Mouse (Mus musculus) cerebellum, adult 2 months (tissue): ENCODE results near the gene Pmp22. TPM values are rescaled to one million over a fixed set of nuclear protein-coding genes. Genes with fewer than 3 reads are reported as not detected.

Experiments used
- DNase-seq, 2 experiments: peaks; one replicate each; pipeline ENCODE4 v3.0.0; 2021
- H3K27ac ChIP-seq: fragments of 200-500 bp; 2 replicates; pipeline ENCODE4 v1.5.1; 2012; ENCODE audit warnings: low read length, control low read depth, inconsistent platforms; ENCODE audit not compliant: insufficient read depth
- H3K27me3 ChIP-seq: fragments of 200-500 bp; 2 replicates; pipeline ENCODE4 v1.6.1; 2012; ENCODE audit warnings: inconsistent platforms, mild to moderate bottlenecking, low read length, moderate library complexity; ENCODE audit not compliant: control insufficient read depth, insufficient read depth
- H3K4me1 ChIP-seq: fragments of 200-500 bp; 2 replicates; pipeline ENCODE4 v1.6.1; 2011; ENCODE audit warnings: low read length; ENCODE audit not compliant: control insufficient read depth, insufficient read depth
- H3K4me3 ChIP-seq: fragments of 200-500 bp; replicated peaks from 2 replicates; pipeline ENCODE3; 2011; ENCODE audit warnings: mild to moderate bottlenecking, low read depth, low read length, control low read depth; ENCODE audit not compliant: insufficient read depth
- CTCF ChIP-seq: fragments of 200-500 bp; IDR thresholded peaks from 2 replicates; pipeline ENCODE4 v1.5.1; 2011; ENCODE audit warnings: low read depth, mild to moderate bottlenecking, control low read depth, low read length, moderate library complexity, borderline replicate concordance; ENCODE audit not compliant: insufficient read depth
- POLR2A ChIP-seq: fragments of 200-500 bp; IDR thresholded peaks from 2 replicates; pipeline ENCODE4 v1.6.1; 2011; ENCODE audit warnings: low read length, control low read depth, borderline replicate concordance; ENCODE audit not compliant: insufficient read depth
- WGBS: fragments of 180-500 bp; shearing (Covaris S2); methylation state at CpG from one replicate; pipeline ENCODE4 v1.1.7; 2018; 5-methylcytosine and 5-hydroxymethylcytosine counted together
- polyA plus RNA-seq: library from polyadenylated mRNA; depleted of rRNA; stranded (reverse); fragments of >200 nt; gene quantifications from 2 replicates; pipeline ENCODE4 v1.2.3, GENCODE M21; 2012

Pmp22 gene
- polyA plus RNA-seq, 1 experiment: 60.8 TPM

DNA sequence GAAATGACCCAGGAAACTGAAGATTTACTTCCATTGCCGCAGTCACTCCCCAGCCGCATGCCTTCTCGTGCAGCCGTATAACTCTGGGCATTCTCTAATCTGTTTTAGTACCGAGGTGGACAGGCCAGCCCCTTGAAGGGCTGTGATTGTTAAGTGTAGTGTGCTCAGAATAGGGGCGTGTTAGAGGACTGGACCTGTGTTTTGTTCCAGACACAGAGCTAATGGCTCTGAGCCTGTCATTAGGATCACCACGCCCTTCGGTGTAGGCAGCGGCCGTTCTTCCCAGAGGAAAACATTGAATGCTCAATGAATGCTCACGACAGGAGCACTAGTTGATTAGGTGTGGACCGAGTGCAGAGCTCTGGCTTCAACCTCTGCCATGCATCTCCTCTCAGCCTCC, 1.1 kb downstream of the Pmp22 start:
- DNase-seq: peak in 1 of 2 experiments; percentile 16
- Histone ChIP-seq H3K4me1 (peaks cover 19% of the 10 kb centered on the region), H3K4me3 (no peak overlapping the region), H3K27ac (no peak overlapping the region), H3K27me3 (no peaks in the 10 kb centered on the region; the same call in 1 of the 2 replicates)
- WGBS: 41% methylated on average over 12 of the region's 12 CpGs
- no peak for TF ChIP-seq POLR2A
- TF ChIP-seq CTCF: no peak

GRCm38 (mm10) chr11:63130497-63130896, 1.7 kb downstream of the Pmp22 start:
- TF ChIP-seq POLR2A (no peak), CTCF (no peak)
- Histone ChIP-seq H3K27ac (no peak overlapping the region), H3K27me3 (no peaks in the 10 kb centered on the region; the same call in 1 of the 2 replicates), H3K4me1 (peaks cover 19% of the 10 kb centered on the region), H3K4me3 (no peak overlapping the region)
- 2% methylated on average over 8 of the region's 8 CpGs for WGBS
- peak; percentile 82 to 88 for DNase-seq

GRCm38 (mm10) chr11:63131001-63131692, 2.4 kb downstream of the Pmp22 start:
- Histone ChIP-seq H3K4me1 (peaks cover 19% of the 10 kb centered on the region), H3K27ac (no peak overlapping the region), H3K27me3 (no peaks in the 10 kb centered on the region; the same call in 1 of the 2 replicates), H3K4me3 (peak overlapping the region; percentile 40)
- peak; percentile 18 to 23 for DNase-seq
- WGBS: 3% methylated on average over 33 of the region's 33 CpGs
- TF ChIP-seq CTCF (no peak), POLR2A (no peak)

DNA sequence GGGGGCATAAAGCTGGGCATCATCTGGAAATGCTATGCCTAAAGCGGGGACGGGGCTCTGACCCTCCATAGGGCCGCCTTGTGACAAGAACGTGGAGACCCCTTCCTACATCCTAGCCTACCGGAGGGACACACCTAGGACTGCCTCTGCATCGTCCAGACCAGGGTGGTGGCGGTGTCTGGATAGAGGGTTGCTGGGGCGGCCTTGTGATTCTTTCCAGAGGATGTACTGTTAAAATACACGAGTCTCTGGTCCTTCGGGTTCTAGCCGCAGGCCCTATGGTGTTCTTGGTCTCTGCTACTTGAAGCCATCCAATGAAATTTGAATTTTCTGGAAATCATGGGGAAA, 2.9 kb downstream of the Pmp22 start:
- TF ChIP-seq CTCF (no peak), POLR2A (no peak)
- H3K4me1 ChIP-seq: peaks cover 19% of the 10 kb centered on the region
- no peak overlapping the region for H3K27ac ChIP-seq
- WGBS: 31% methylated on average over 11 of the region's 11 CpGs
- H3K4me3 ChIP-seq: peak overlapping the region; percentile 39
- peak in 1 of 2 experiments; percentile 18 for DNase-seq
- H3K27me3 ChIP-seq: no peaks in the 10 kb centered on the region; the same call in 1 of the 2 replicates

- H3K4me3 ChIP-seq: peak overlapping the region; percentile 32
- 4% methylated on average over 11 of the region's 11 CpGs for WGBS
- no peaks in the 10 kb centered on the region; the same call in 1 of the 2 replicates for H3K27me3 ChIP-seq
- peak in 1 of 2 experiments; percentile 13 for DNase-seq
- TF ChIP-seq CTCF: no peak
- no peak for TF ChIP-seq POLR2A
- no peak overlapping the region for H3K27ac ChIP-seq
- H3K4me1 ChIP-seq: peaks cover 19% of the 10 kb centered on the region
These were observed 3.3 kb downstream of the Pmp22 start for GRCm38 (mm10) chr11:63132151-63132500.

- peak; percentile 62 to 65 for DNase-seq
- H3K4me3 ChIP-seq: peak overlapping the region; percentile 44
- TF ChIP-seq POLR2A: no peak
- TF ChIP-seq CTCF: no peak
- no peak overlapping the region for H3K27ac ChIP-seq
- no peaks in the 10 kb centered on the region; the same call in 1 of the 2 replicates for H3K27me3 ChIP-seq
- H3K4me1 ChIP-seq: peaks cover 19% of the 10 kb centered on the region
- WGBS: 1% methylated on average over 66 of the region's 66 CpGs
These were observed 4.0 kb downstream of the Pmp22 start for GRCm38 (mm10) chr11:63132501-63133435.

DNA sequence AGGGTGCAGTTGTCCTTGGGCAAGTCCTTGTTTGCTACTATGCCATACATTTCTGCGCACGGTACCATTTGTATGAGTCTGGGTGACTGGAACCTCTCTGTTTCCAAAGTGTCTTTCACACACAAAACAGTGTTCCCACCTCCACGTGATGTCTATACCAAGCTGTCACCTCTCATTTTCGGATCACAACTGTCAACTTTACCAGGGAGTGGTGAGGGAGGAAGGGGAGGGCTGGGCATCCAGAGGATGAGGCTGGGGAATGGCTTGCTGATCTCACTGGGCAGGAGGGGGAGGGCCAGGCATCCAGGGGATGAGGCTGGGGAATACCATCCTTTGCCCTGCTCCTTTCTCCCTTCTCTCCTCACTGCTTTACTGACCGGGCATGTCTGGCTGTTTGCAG, 5.2 kb downstream of the Pmp22 start:
- Histone ChIP-seq H3K27ac (no peak overlapping the region), H3K27me3 (no peaks in the 10 kb centered on the region; the same call in 1 of the 2 replicates), H3K4me1 (peaks cover 19% of the 10 kb centered on the region), H3K4me3 (no peak overlapping the region)
- 79% methylated on average over 5 of the region's 5 CpGs for WGBS
- no peak for TF ChIP-seq POLR2A
- DNase-seq: no peak
